Mouse (Mus musculus) lung, postnatal 0 days (tissue): ENCODE measurements around the gene Fry.

Experiments used
- CTCF ChIP-seq: IDR thresholded peaks from 2 replicates; pipeline ENCODE4 v1.5.1; 2016; ENCODE audit warnings: antibody characterized with exemption, mild to moderate bottlenecking
- EP300 ChIP-seq: IDR thresholded peaks from 2 replicates; pipeline ENCODE4 v1.6.1; 2016; ENCODE audit warnings: antibody characterized with exemption, mild to moderate bottlenecking, control low read depth

DNA sequence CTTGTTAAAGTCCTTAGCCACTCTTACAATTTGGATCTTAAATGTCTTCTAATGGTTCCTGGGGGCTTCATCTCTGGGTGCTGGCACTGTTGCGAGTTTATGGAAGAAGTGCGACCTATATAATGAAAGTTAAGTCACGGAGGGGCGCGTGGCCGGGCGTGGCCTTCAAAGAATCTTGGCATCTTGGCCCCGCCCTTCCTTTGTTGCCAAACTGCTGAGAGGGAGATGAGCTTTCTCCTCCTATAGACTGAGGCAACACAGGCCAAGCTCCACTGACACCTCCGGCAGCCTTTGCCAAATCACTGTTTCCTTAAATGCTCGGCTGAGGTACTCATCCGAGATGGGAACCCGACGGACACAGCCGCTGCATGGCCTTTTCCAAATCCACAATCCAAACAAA is 35.7 kb upstream of the Fry start:
- TF ChIP-seq CTCF, result no peak
- no peak for TF ChIP-seq EP300
